Mouse (Mus musculus) embryonic facial prominence, embryonic 11.5 days (tissue): Measurements from ENCODE around the gene Chpf2. TPM values are rescaled to one million over a fixed set of nuclear protein-coding genes. Genes with fewer than 3 reads are reported as not detected.
A peak's percentile ranks its signal among the peaks of the same experiment; 100 is the strongest.

Experiments used
- ATAC-seq: fragments of 200-750 bp; cut with Nextera tagmentation; replicated peaks from 2 replicates; pipeline ENCODE4 v1.8.0; 2017; ENCODE audit warnings: low read depth; ENCODE audit not compliant: insufficient number of reproducible peaks, low FRiP score, low TSS enrichment
- DNase-seq: peaks from one replicate; pipeline ENCODE4 v3.0.0-alpha.2; 2015; ENCODE audit warnings: low spot score
- H3K27ac ChIP-seq: fragments of 300-500 bp; sonication (generic); replicated peaks from 2 replicates; pipeline ENCODE4 v1.5.1; 2014; ENCODE audit warnings: mild to moderate bottlenecking, low read depth, low read length, control low read depth
- H3K27me3 ChIP-seq: fragments of 300-500 bp; sonication (generic); 2 replicates; pipeline ENCODE4 v1.6.1; 2014; ENCODE audit warnings: mild to moderate bottlenecking, low read length, moderate library complexity, mixed read lengths; ENCODE audit not compliant: control insufficient read depth, insufficient read depth
- H3K36me3 ChIP-seq: fragments of 300-500 bp; sonication (generic); replicated peaks from 2 replicates; pipeline ENCODE4 v1.6.1; 2014; ENCODE audit warnings: low read depth, mild to moderate bottlenecking, low read length, moderate library complexity, mixed read lengths; ENCODE audit not compliant: control insufficient read depth, insufficient read depth
- H3K4me1 ChIP-seq: fragments of 300-500 bp; sonication (generic); 2 replicates; pipeline ENCODE4 v1.6.1; 2014; ENCODE audit warnings: low read length, mixed read lengths; ENCODE audit not compliant: control insufficient read depth, insufficient read depth
- H3K4me2 ChIP-seq: fragments of 300-500 bp; sonication (generic); 2 replicates; pipeline ENCODE4 v1.6.1; 2014; ENCODE audit warnings: low read depth, mild to moderate bottlenecking, control low read depth, low read length, moderate library complexity
- H3K4me3 ChIP-seq: fragments of 300-500 bp; sonication (generic); 2 replicates; pipeline ENCODE4 v1.5.1; 2014; ENCODE audit warnings: low read depth, low read length, control low read depth
- H3K9ac ChIP-seq: fragments of 300-500 bp; sonication (generic); replicated peaks from 2 replicates; pipeline ENCODE4 v1.6.1; 2014; ENCODE audit warnings: mild to moderate bottlenecking, control low read depth, low read length
- H3K9me3 ChIP-seq: fragments of 300-500 bp; sonication (generic); replicated peaks from 2 replicates; pipeline ENCODE4 v1.6.1; 2016; ENCODE audit warnings: mild to moderate bottlenecking, low read length, inconsistent platforms, mixed read lengths; ENCODE audit not compliant: control insufficient read depth
- WGBS: fragments of 180-500 bp; shearing (Covaris S2); extraction: QIAGEN DNeasy Blood & Tissue Kit; methylation state at CpG from one replicate; pipeline ENCODE4 v1.1.7; 2014; 5-methylcytosine and 5-hydroxymethylcytosine counted together
- polyA plus RNA-seq: library from polyadenylated mRNA; unstranded; fragments of >200 nt; fragmentation: Nextera tagmentation; extraction: Ambion mirVana; gene quantifications from 2 replicates; pipeline ENCODE4 v1.2.1, GENCODE M21; 2014

The Chpf2 gene
- polyA plus RNA-seq, 1 experiment from 2014 or later: 7.1 TPM

- 70% methylated on average over 6 of the region's 6 CpGs for WGBS
- Histone ChIP-seq H3K36me3 (peaks cover 4% of the 10 kb centered on the region), H3K27ac (no peak overlapping the region), H3K9me3 (no peaks in the 10 kb centered on the region), H3K4me2 (peak overlapping the region; percentile 8), H3K4me1 (no peaks in the 10 kb centered on the region), H3K27me3 (no peaks in the 10 kb centered on the region), H3K4me3 (peak overlapping the region; percentile 24), H3K9ac (peak overlapping the region; percentile 13)
- no peak for ATAC-seq
- no peak for DNase-seq
Measured at GRCm38 (mm10) chr5:24578109-24578963, 8.2 kb upstream of the Chpf2 start.

GRCm38 (mm10) chr5:24586106-24586505 lies 435 bp upstream of the Chpf2 start:
- no peaks in the 10 kb centered on the region for H3K27me3 ChIP-seq
- no peaks in the 10 kb centered on the region for H3K36me3 ChIP-seq
- H3K9ac ChIP-seq: peak overlapping the region; percentile 71
- H3K9me3 ChIP-seq: no peaks in the 10 kb centered on the region
- no peaks in the 10 kb centered on the region for H3K4me1 ChIP-seq
- DNase-seq: no peak
- ATAC-seq: no peak
- WGBS: 14% methylated on average over 8 of the region's 8 CpGs
- peak overlapping the region; percentile 65 for H3K4me3 ChIP-seq
- H3K4me2 ChIP-seq: peak overlapping the region; percentile 77
- no peak overlapping the region for H3K27ac ChIP-seq

GRCm38 (mm10) chr5:24587200-24587577 lies 648 bp downstream of the Chpf2 start:
- Histone ChIP-seq H3K4me1 (no peaks in the 10 kb centered on the region), H3K36me3 (no peaks in the 10 kb centered on the region), H3K4me2 (peak overlapping the region; percentile 77), H3K9ac (peak overlapping the region; percentile 71), H3K27me3 (no peaks in the 10 kb centered on the region), H3K9me3 (no peaks in the 10 kb centered on the region), H3K27ac (no peak overlapping the region), H3K4me3 (peak overlapping the region; percentile 65)
- no peak for DNase-seq
- no peak for ATAC-seq
- WGBS: 35% methylated on average over 4 of the region's 4 CpGs

GRCm38 (mm10) chr5:24589511-24590500 lies 3.3 kb downstream of the Chpf2 start:
- Histone ChIP-seq H3K4me3 (no peak overlapping the region), H3K36me3 (peaks cover 2% of the 10 kb centered on the region; the same call in 1 of the 2 replicates), H3K4me2 (no peak overlapping the region), H3K9me3 (no peaks in the 10 kb centered on the region), H3K4me1 (no peaks in the 10 kb centered on the region), H3K27ac (no peak overlapping the region), H3K27me3 (no peaks in the 10 kb centered on the region), H3K9ac (no peak overlapping the region)
- 91% methylated on average over 20 of the region's 20 CpGs for WGBS
- ATAC-seq: no peak
- no peak for DNase-seq

- Histone ChIP-seq H3K27ac (no peak overlapping the region), H3K4me3 (no peak overlapping the region), H3K36me3 (peaks cover 2% of the 10 kb centered on the region), H3K9me3 (no peaks in the 10 kb centered on the region), H3K27me3 (no peaks in the 10 kb centered on the region), H3K9ac (peak overlapping the region; percentile 10; the same call in 1 of the 2 replicates), H3K4me1 (no peaks in the 10 kb centered on the region), H3K4me2 (peak overlapping the region; percentile 19)
- peak; percentile 25 for DNase-seq
- no peak for ATAC-seq
- WGBS: 17% methylated on average over 23 of the region's 23 CpGs
Measured at GRCm38 (mm10) chr5:24591268-24591721, 4.8 kb downstream of the Chpf2 start.

- H3K9me3 ChIP-seq: no peaks in the 10 kb centered on the region
- no peak overlapping the region for H3K4me3 ChIP-seq
- peaks cover 2% of the 10 kb centered on the region for H3K36me3 ChIP-seq
- ATAC-seq (no peak), DNase-seq (no peak)
- H3K4me1 ChIP-seq: no peaks in the 10 kb centered on the region
- H3K4me2 ChIP-seq: no peak overlapping the region
- H3K27ac ChIP-seq: no peak overlapping the region
- H3K27me3 ChIP-seq: no peaks in the 10 kb centered on the region
- 47% methylated on average over 23 of the region's 24 CpGs for WGBS
- no peak overlapping the region; the same call in 1 of the 2 replicates for H3K9ac ChIP-seq
Measured at GRCm38 (mm10) chr5:24591796-24592470, 5.4 kb downstream of the Chpf2 start.

GRCm38 (mm10) chr5:24592471-24593160 lies 6.1 kb downstream of the Chpf2 start:
- no peaks in the 10 kb centered on the region for H3K27me3 ChIP-seq
- H3K4me1 ChIP-seq: no peaks in the 10 kb centered on the region
- DNase-seq (no peak), ATAC-seq (no peak)
- H3K36me3 ChIP-seq: peaks cover 2% of the 10 kb centered on the region
- H3K4me3 ChIP-seq: no peak overlapping the region
- H3K27ac ChIP-seq: no peak overlapping the region
- 54% methylated on average over 21 of the region's 21 CpGs for WGBS
- H3K9me3 ChIP-seq: no peaks in the 10 kb centered on the region
- H3K4me2 ChIP-seq: no peak overlapping the region
- no peak overlapping the region for H3K9ac ChIP-seq
